Mouse (Mus musculus) forebrain, postnatal 0 days (tissue): ENCODE measurements at regions not wholly inside any gene's neighbourhood (a gene's known extent, or its start where the extent isn't known, plus 50 kb on each side); places are given as distances from the start of the nearest gene placed in this dataset.

Experiments used
- ATAC-seq: fragments of 200-750 bp; cut with Nextera tagmentation; 2 replicates; pipeline ENCODE4 v1.8.0; 2017; ENCODE audit warnings: mild to moderate bottlenecking, moderate library complexity
- DNase-seq: peaks from one replicate; pipeline ENCODE4 v3.0.0-alpha.2; 2015
- H3K27ac ChIP-seq: fragments of 300-500 bp; sonication (generic); 2 replicates; pipeline ENCODE4 v1.5.1; 2014; ENCODE audit warnings: low read depth, mild to moderate bottlenecking, antibody characterized with exemption, low read length, moderate library complexity, mixed read lengths
- H3K27me3 ChIP-seq: fragments of 300-500 bp; sonication (generic); 2 replicates; pipeline ENCODE4 v1.6.1; 2014; ENCODE audit warnings: mild to moderate bottlenecking, low read length, mixed read lengths; ENCODE audit not compliant: insufficient read depth
- H3K36me3 ChIP-seq: fragments of 300-500 bp; sonication (generic); 2 replicates; pipeline ENCODE4 v1.6.1; 2014; ENCODE audit warnings: mild to moderate bottlenecking, moderate library complexity; ENCODE audit not compliant: insufficient read depth
- H3K4me1 ChIP-seq: fragments of 300-500 bp; sonication (generic); 2 replicates; pipeline ENCODE4 v1.6.1; 2014; ENCODE audit warnings: antibody characterized with exemption; ENCODE audit not compliant: insufficient read depth
- H3K4me2 ChIP-seq: fragments of 300-500 bp; sonication (generic); 2 replicates; pipeline ENCODE4 v1.6.1; 2014; ENCODE audit warnings: low read depth, mild to moderate bottlenecking, moderate library complexity
- H3K4me3 ChIP-seq: fragments of 300-500 bp; sonication (generic); 2 replicates; pipeline ENCODE4 v1.5.1; 2014; ENCODE audit warnings: low read depth, low read length, mixed read lengths
- H3K9ac ChIP-seq: fragments of 300-500 bp; sonication (generic); 2 replicates; pipeline ENCODE4 v1.6.1; 2014; ENCODE audit warnings: mild to moderate bottlenecking
- H3K9me3 ChIP-seq: fragments of 300-500 bp; sonication (generic); 2 replicates; pipeline ENCODE4 v1.6.1; 2016; ENCODE audit warnings: low read length
- CTCF ChIP-seq: sonication (generic); IDR thresholded peaks from 2 replicates; pipeline ENCODE4 v1.5.1; 2016; ENCODE audit warnings: antibody characterized with exemption, control low read depth, low read depth
- WGBS: fragments of 180-500 bp; shearing (Covaris S2); extraction: QIAGEN DNeasy Blood & Tissue Kit; methylation state at CpG from one replicate; pipeline ENCODE4 v1.1.7; 2014; 5-methylcytosine and 5-hydroxymethylcytosine counted together

DNA sequence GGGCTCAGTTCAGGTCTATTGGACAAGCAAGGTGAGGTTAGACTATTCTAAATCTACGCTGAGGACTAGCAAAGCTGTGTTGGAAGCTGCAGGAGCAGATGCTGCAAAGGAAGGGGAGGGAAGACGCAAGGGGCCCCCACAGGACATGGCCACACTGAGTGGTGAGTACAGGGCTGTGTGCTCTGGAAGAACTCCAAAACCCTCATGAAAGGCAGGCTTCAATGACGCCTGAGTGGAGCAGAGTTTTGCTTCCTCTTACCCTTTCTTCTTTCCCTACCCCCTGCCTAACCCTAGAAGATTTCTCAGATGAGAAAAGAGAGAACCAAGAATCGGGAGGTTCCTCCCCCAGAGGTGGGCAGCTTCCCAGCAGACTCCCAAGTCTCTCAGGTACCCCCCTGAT is 61.9 kb upstream of the Neurl1b start:
- DNase-seq = no peak
- WGBS = 71% methylated on average over 4 of the region's 4 CpGs

DNA sequence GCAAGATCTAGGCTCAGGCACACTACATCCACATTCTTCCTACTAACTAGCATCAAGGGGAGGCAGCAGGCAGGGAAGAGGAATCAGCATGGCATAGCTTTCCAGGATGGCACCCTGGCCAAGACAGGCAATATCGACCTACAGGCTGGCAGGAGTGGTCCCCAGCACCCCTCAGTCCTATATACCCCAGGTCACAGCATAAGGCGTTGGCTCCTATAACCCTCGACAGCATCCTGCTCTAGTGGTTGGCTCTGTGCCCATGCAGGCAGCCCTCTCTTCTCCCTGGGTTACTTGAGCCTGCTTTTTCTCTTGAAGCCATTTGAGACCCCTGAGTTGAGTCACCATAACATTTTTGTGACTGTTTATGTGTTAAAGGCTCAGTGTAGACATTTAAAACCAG is 60.2 kb upstream of the Neurl1b start:
- no peaks in the 10 kb centered on the region for H3K27me3 ChIP-seq
- no peak overlapping the region for H3K4me2 ChIP-seq
- no peak for DNase-seq
- no peak overlapping the region for H3K27ac ChIP-seq
- H3K36me3 ChIP-seq = no peaks in the 10 kb centered on the region
- no peak for TF ChIP-seq CTCF
- H3K4me3 ChIP-seq = no peak overlapping the region
- no peak overlapping the region for H3K9ac ChIP-seq
- H3K9me3 ChIP-seq = no peaks in the 10 kb centered on the region
- H3K4me1 ChIP-seq = no peaks in the 10 kb centered on the region
- ATAC-seq = no peak
- WGBS = 61% methylated on average over 3 of the region's 3 CpGs

More for the DNA sequence above, 61.9 kb upstream of the Neurl1b start:
- no peak for TF ChIP-seq CTCF
- ATAC-seq = no peak
- no peaks in the 10 kb centered on the region for H3K9me3 ChIP-seq
- H3K27me3 ChIP-seq = no peaks in the 10 kb centered on the region
- H3K4me3 ChIP-seq = no peak overlapping the region
- no peaks in the 10 kb centered on the region for H3K4me1 ChIP-seq
- H3K36me3 ChIP-seq = no peaks in the 10 kb centered on the region
- no peak overlapping the region for H3K9ac ChIP-seq
- H3K4me2 ChIP-seq = no peak overlapping the region
- no peak overlapping the region for H3K27ac ChIP-seq

DNA sequence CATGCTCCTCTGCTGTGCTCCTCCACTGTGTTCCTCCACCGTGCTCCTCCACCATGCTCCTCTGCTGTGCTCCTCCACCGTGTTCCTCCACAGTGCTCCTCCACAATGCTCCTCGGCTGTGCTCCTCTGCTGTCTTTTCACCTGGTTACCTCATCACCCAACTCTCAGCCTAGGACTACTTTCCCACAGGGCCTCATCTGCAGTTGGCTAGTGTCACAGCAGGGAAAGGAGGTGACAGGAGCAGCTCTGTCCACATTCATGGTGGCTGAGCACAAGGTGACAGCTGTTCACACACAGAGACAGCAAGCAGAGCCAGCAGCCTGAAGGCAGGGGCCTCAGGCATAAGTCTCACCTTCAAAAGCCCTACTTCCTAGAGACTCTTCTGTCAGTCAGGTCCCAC is 59.3 kb upstream of the Neurl1b start:
- Histone ChIP-seq H3K27ac (no peak overlapping the region), H3K9ac (no peak overlapping the region), H3K4me2 (no peak overlapping the region), H3K36me3 (no peaks in the 10 kb centered on the region), H3K9me3 (no peaks in the 10 kb centered on the region), H3K27me3 (no peaks in the 10 kb centered on the region), H3K4me3 (no peak overlapping the region), H3K4me1 (no peaks in the 10 kb centered on the region)
- no peak for TF ChIP-seq CTCF
- 83% methylated on average over 3 of the region's 3 CpGs for WGBS
- DNase-seq (no peak), ATAC-seq (no peak)

DNA sequence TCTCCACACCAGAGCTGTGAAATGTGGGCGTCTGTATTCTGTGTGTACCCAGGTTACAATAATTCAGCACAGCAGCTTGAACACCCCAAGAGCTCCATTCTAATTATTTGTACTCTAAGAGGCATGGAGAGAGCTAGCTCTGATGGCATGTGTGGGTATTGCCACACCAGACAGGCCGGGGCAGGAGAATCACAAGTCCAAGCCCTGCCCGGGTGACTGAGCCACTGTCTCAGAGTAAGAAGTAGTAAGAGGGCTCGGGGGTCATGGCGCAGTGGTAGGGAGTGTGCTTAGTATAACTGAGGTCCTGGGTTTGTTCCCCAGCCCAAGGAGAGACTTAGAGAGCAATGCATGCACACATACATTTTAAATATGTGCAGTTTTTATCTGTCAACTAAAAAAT is 57.7 kb upstream of the Neurl1b start:
- Histone ChIP-seq H3K27me3 (no peaks in the 10 kb centered on the region), H3K36me3 (no peaks in the 10 kb centered on the region), H3K9me3 (no peaks in the 10 kb centered on the region), H3K27ac (0 out of 2 replicates have a peak overlapping the region, but pooled peaks have one; percentile 29), H3K9ac (no peak overlapping the region), H3K4me3 (no peak overlapping the region), H3K4me1 (0 out of 2 replicates have a peak, but pooled peaks cover 5% of the 10 kb centered on the region), H3K4me2 (no peak overlapping the region)
- no peak for ATAC-seq
- WGBS = 85% methylated on average over 5 of the region's 5 CpGs
- no peak for TF ChIP-seq CTCF
- DNase-seq = no peak

DNA sequence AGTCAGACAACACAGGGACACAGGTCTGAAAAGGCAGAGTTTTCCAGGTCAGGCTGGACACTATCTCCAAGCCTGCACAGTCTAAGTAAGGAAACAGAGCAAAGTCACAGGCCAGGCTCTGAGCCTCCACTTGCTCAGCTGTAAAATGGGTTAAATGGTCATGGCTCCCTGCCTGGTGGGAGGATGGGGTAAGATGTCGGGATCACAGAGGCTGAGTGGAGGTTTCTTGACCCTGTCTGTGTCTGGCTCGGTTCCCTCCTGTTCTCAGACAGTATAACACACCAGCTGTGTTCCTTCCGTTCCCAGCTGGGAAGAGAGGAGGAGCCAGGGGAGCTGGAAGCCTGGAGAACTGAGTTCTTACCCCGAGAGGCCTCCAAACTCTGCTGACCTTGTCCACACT is 56.8 kb upstream of the Neurl1b start:
- no peaks in the 10 kb centered on the region for H3K36me3 ChIP-seq
- no peaks in the 10 kb centered on the region for H3K9me3 ChIP-seq
- no peak overlapping the region for H3K27ac ChIP-seq
- no peak for ATAC-seq
- H3K4me3 ChIP-seq = no peak overlapping the region
- H3K27me3 ChIP-seq = no peaks in the 10 kb centered on the region
- no peak for TF ChIP-seq CTCF
- H3K4me1 ChIP-seq = 0 out of 2 replicates have a peak, but pooled peaks cover 7% of the 10 kb centered on the region
- H3K4me2 ChIP-seq = no peak overlapping the region
- 50% methylated on average over 4 of the region's 4 CpGs for WGBS
- H3K9ac ChIP-seq = no peak overlapping the region
- DNase-seq = no peak

DNA sequence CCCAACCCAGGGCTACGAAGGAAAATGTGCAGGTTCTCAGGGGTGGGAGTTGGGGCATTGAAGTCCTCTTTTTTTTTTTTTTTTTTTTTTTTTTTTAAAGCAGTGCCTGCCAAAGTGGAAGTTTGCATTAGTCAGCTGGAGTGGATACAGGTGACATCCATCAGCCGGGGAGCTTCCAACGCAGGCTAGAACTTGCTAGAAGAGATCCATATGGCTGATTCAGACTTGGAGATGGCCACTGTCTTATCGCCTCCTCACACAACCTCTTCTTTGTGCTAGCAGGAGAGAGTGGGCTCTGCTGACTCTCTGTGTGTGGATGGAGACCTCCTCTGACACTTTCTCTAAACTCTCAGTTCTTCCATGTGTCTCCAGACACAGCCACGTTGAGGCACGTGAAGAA is 53.9 kb upstream of the Neurl1b start:
- H3K27ac ChIP-seq = no peak overlapping the region
- ATAC-seq = no peak
- 0 out of 2 replicates have a peak, but pooled peaks cover 7% of the 10 kb centered on the region for H3K4me1 ChIP-seq
- no peak overlapping the region for H3K4me2 ChIP-seq
- H3K9me3 ChIP-seq = no peaks in the 10 kb centered on the region
- no peaks in the 10 kb centered on the region for H3K36me3 ChIP-seq
- no peak for TF ChIP-seq CTCF
- 66% methylated on average over 6 of the region's 6 CpGs for WGBS
- H3K27me3 ChIP-seq = no peaks in the 10 kb centered on the region
- no peak overlapping the region for H3K9ac ChIP-seq
- no peak for DNase-seq
- H3K4me3 ChIP-seq = no peak overlapping the region

DNA sequence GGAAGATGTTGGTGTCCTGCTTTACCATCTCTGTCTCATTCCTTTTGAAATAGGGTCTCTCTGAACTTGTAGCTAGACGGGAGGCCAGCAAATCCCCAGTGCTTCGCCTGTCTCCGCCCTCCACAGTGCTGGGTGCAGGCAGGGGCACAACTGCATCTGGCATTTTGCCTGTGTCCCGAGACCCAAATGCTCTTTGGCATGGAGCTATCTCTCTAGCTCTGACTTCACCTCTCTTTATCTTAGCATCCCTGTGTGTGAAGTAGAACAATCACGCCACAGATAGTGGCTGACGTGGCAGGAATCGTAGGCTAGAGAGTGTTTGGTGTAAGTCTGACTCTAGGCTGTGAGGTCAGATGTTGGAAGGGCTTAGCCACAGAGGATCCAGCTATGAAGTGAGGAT is 53.2 kb upstream of the Neurl1b start:
- Histone ChIP-seq H3K9me3 (no peaks in the 10 kb centered on the region), H3K27ac (peak overlapping the region; percentile 46; the same call in 1 of the 2 replicates), H3K4me2 (no peak overlapping the region), H3K4me3 (no peak overlapping the region), H3K9ac (no peak overlapping the region), H3K36me3 (no peaks in the 10 kb centered on the region), H3K4me1 (0 out of 2 replicates have a peak, but pooled peaks cover 7% of the 10 kb centered on the region), H3K27me3 (no peaks in the 10 kb centered on the region)
- no peak for TF ChIP-seq CTCF
- ATAC-seq = no peak
- no peak for DNase-seq
- 77% methylated on average over 7 of the region's 7 CpGs for WGBS
